Mouse (Mus musculus) retina, postnatal 7 days (tissue): ENCODE results near the gene Gm6205.
"Not testable (repeated sequence)": the region's sequence is repeated elsewhere in the genome, so short reads cannot be mapped to it uniquely, and the experiment has no call there.

ENCODE experiments used
- DNase-seq: peaks from one replicate; pipeline ENCODE4 v3.0.0-alpha.2; 2012; ENCODE audit warnings: low read depth, low spot score

The Gm6205 gene

DNA sequence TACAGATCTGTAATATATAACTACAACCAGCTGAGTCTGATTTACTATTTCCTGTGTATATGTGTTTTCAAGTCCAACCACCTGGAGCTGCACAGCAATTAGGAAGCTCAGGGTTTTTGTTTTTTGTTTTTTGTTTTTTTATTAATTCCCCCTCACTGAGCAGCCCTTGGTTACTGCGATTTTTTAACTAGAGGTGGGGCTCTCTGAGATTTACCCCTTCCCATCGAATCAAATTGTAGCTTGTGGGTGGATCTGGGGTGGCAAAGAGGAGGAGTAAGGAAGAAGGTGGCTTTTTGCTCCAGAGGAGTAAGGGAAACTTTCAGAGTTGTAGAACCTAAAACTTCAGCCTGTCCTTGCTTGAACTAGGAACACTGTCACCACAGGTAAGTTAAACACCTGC, at the start of gene Gm6205:
Gm6205 (plus strand) TSS at position 301 of the 400 bp plus-strand sequence.
- DNase-seq = not testable (repeated sequence)

DNA sequence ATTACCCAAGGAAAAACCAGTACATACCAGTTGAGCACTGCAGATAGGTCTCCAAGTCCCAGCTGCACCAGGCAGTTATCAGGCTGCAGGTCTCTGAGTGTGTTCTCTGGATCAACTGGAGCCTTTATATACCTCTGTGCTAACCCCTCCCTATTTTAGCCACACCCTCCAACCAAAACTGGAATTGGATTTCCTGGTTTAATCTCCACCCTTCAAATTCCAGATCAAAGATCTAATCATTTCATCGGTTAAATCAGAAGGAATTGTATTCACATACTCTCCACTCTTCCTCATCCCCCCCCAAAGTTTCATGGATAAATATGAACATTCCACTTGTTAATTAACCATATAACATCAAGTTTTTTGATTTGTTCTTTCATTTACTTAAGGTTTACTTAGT, 31.9 kb upstream of the Gm6205 start, which contains the start of gene Gm3147:
Gm3147 (minus strand) TSS at position 101 of the 400 bp plus-strand sequence.
- not testable (repeated sequence) for DNase-seq

DNA sequence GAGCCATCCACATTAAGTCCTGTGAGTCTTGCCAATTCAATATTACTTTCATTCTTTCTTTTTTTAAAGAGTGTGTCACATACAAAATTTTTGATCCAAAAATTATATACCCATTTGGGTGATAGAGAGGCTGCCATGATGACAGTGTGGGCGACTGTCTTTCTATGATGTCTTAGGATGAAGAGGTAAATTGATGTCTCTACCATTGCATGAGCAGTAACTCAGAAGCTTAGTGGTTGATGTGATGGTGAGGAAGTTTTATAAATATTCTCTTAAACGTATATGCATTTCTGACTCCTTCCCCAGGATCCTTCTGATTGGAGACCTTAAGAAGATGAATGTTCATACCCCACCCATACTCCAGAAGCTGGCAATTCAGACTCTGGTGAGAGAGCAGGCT, 24.5 kb upstream of the Gm6205 start, which contains the start of gene Gm6509:
Gm6509 (plus strand) TSS at position 301 of the 400 bp plus-strand sequence.
- DNase-seq = not testable (repeated sequence)
